Mouse (Mus musculus) ES-Bruce4 (cell line): ENCODE results near the gene Alpk1. TPM values are rescaled to one million over a fixed set of nuclear protein-coding genes. Genes with fewer than 3 reads are reported as not detected.

Source experiments
- H3K27ac ChIP-seq: 2 replicates; pipeline ENCODE4 v1.5.1; 2012; ENCODE audit warnings: low read length, inconsistent platforms; ENCODE audit not compliant: insufficient read depth
- H3K27me3 ChIP-seq: 2 replicates; pipeline ENCODE4 v1.6.1; 2012; ENCODE audit warnings: mild to moderate bottlenecking, low read length, inconsistent platforms; ENCODE audit not compliant: control insufficient read depth, poor library complexity, insufficient read depth, severe bottlenecking
- H3K36me3 ChIP-seq: 2 replicates; pipeline ENCODE4 v1.6.1; 2012; ENCODE audit warnings: inconsistent platforms, mild to moderate bottlenecking, low read length, moderate library complexity; ENCODE audit not compliant: control insufficient read depth, poor library complexity, insufficient read depth, severe bottlenecking
- H3K4me1 ChIP-seq: one replicate; pipeline ENCODE4 v1.8.1; 2011; ENCODE audit warnings: low read length; ENCODE audit not compliant: control insufficient read depth, insufficient read depth
- H3K4me3 ChIP-seq: 2 replicates; pipeline ENCODE4 v1.5.1; 2011; ENCODE audit warnings: low read depth, mild to moderate bottlenecking, low read length
- H3K9ac ChIP-seq: 2 replicates; pipeline ENCODE4 v1.6.1; 2012; ENCODE audit warnings: low read depth, mild to moderate bottlenecking, inconsistent platforms; ENCODE audit not compliant: poor library complexity, severe bottlenecking
- H3K9me3 ChIP-seq: replicated peaks from 2 replicates; pipeline ENCODE4 v1.6.1; 2012; ENCODE audit warnings: mild to moderate bottlenecking, low read length, inconsistent platforms; ENCODE audit not compliant: control insufficient read depth, poor library complexity, insufficient read depth, severe bottlenecking
- CTCF ChIP-seq: IDR thresholded peaks from one replicate; pipeline ENCODE4 v1.8.1; 2011; ENCODE audit warnings: low read depth, low read length
- EP300 ChIP-seq: IDR thresholded peaks from 2 replicates; pipeline ENCODE4 v1.6.1; 2011; ENCODE audit warnings: low read depth, low read length; ENCODE audit not compliant: insufficient read depth
- POLR2A ChIP-seq: IDR thresholded peaks from one replicate; pipeline ENCODE4 v1.8.1; 2011; ENCODE audit warnings: low read length; ENCODE audit not compliant: insufficient read depth
- polyA plus RNA-seq: library from polyadenylated mRNA; stranded (reverse); fragments of >200 nt; gene quantifications from 2 replicates; pipeline ENCODE4 v1.2.4, GENCODE M21; 2011; ENCODE audit warnings: low read depth; ENCODE audit not compliant: missing spikeins, insufficient read depth, insufficient read length

Alpk1 gene
- polyA plus RNA-seq, 1 experiment: 1.2 TPM

DNA sequence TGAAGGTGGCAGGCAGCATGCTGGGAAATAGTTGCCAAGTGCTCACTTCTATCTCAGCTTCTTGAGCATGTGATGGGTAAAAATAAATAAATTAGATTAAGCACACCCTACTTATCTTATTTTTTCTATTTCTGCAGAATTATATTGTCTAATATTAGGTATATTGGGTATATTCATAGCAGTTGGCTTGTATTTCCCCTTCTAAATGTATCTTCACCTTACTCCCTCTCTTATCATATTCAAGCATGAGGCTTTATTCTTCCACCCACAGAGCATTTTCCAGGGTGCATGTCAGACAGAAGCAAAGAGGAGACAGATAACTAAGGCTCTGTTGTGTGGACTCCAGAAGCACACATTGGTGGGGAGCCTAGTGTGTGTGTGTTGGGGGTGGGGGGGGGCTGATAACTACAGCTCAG is 22.4 kb downstream of the Alpk1 start:
- H3K4me1 ChIP-seq: no peaks in the 10 kb centered on the region
- TF ChIP-seq EP300: no peak
- TF ChIP-seq POLR2A: no peak
- TF ChIP-seq CTCF: no peak
- no peak overlapping the region for H3K9ac ChIP-seq
- H3K27me3 ChIP-seq: no peaks in the 10 kb centered on the region; the same call in 1 of the 2 replicates
- no peaks in the 10 kb centered on the region for H3K9me3 ChIP-seq
- H3K36me3 ChIP-seq: no peaks in the 10 kb centered on the region
- H3K27ac ChIP-seq: no peak overlapping the region
- no peak overlapping the region for H3K4me3 ChIP-seq

DNA sequence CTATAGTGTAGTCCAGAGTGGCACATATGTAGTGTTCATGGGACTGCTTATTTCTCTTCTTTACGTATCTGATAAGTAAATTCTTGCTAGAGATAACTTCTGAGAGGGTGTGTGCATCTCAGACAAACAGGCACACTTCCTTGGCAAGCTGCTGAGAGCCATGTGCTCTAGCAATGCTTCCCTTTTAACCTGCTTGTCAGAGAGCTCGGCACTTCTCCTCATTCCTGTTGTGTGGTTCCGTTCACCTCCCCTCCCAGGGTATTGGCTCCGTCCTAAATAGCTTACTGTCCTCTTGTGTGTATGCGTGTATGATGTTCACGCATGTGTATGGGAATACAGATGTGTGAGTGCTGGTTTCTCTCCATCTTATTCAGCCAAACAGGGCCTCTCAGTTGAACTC is 23.9 kb downstream of the Alpk1 start:
- H3K9ac ChIP-seq: no peak overlapping the region
- no peak overlapping the region for H3K27ac ChIP-seq
- H3K9me3 ChIP-seq: no peaks in the 10 kb centered on the region
- no peaks in the 10 kb centered on the region for H3K36me3 ChIP-seq
- H3K4me3 ChIP-seq: no peak overlapping the region
- TF ChIP-seq EP300: no peak
- no peak for TF ChIP-seq POLR2A
- TF ChIP-seq CTCF: no peak
- no peaks in the 10 kb centered on the region; the same call in 1 of the 2 replicates for H3K27me3 ChIP-seq
- H3K4me1 ChIP-seq: no peaks in the 10 kb centered on the region

GRCm38 (mm10) chr3:127749981-127750562 is 30.3 kb downstream of the Alpk1 start:
- H3K9me3 ChIP-seq: no peaks in the 10 kb centered on the region
- H3K9ac ChIP-seq: no peak overlapping the region
- H3K4me1 ChIP-seq: no peaks in the 10 kb centered on the region
- TF ChIP-seq EP300 (no peak), POLR2A (no peak), CTCF (no peak)
- no peak overlapping the region for H3K27ac ChIP-seq
- no peaks in the 10 kb centered on the region for H3K36me3 ChIP-seq
- H3K27me3 ChIP-seq: no peaks in the 10 kb centered on the region; the same call in none of the 2 replicates
- no peak overlapping the region for H3K4me3 ChIP-seq

- Histone ChIP-seq H3K27ac (no peak overlapping the region), H3K36me3 (no peaks in the 10 kb centered on the region), H3K9ac (no peak overlapping the region), H3K9me3 (no peaks in the 10 kb centered on the region), H3K4me3 (no peak overlapping the region), H3K27me3 (no peaks in the 10 kb centered on the region; the same call in 1 of the 2 replicates), H3K4me1 (no peaks in the 10 kb centered on the region)
- TF ChIP-seq POLR2A: no peak
- TF ChIP-seq EP300: no peak
- TF ChIP-seq CTCF: no peak
Measured at GRCm38 (mm10) chr3:127749266-127749665, 31.1 kb downstream of the Alpk1 start.

DNA sequence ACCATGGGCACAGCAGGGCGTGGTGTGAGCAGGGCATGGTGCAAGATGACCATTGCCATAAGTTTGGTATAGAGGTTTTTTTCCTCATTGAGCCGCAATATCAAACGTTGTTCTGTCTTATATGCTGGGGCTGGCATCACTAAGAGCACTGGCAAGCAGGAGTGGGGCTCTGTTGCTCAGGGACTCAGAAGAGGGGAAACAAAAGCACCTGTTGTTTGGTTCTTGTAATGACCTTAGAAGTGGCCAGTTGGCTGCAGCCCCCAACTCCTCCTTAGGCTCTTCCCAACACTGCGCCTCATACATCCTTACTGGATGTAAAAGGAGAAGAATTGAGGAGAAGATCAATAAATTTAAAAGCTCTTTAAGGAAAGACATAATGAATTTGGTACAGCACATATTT is 31.7 kb downstream of the Alpk1 start:
- Histone ChIP-seq H3K9ac (no peak overlapping the region), H3K36me3 (no peaks in the 10 kb centered on the region), H3K27ac (no peak overlapping the region), H3K4me3 (no peak overlapping the region), H3K4me1 (no peaks in the 10 kb centered on the region), H3K27me3 (no peaks in the 10 kb centered on the region; the same call in 1 of the 2 replicates), H3K9me3 (no peaks in the 10 kb centered on the region)
- TF ChIP-seq CTCF (no peak), POLR2A (no peak), EP300 (no peak)

GRCm38 (mm10) chr3:127745911-127746640 is 34.3 kb downstream of the Alpk1 start:
- no peak for TF ChIP-seq CTCF
- no peak for TF ChIP-seq POLR2A
- TF ChIP-seq EP300: no peak
- Histone ChIP-seq H3K4me3 (no peak overlapping the region), H3K4me1 (no peaks in the 10 kb centered on the region), H3K27ac (no peak overlapping the region), H3K9ac (no peak overlapping the region), H3K27me3 (no peaks in the 10 kb centered on the region; the same call in 1 of the 2 replicates), H3K9me3 (peaks cover 3% of the 10 kb centered on the region; the same call in 1 of the 2 replicates), H3K36me3 (no peaks in the 10 kb centered on the region)
